24 mouse cellular contexts compared by ENCODE assay signal in the genomic region with DNA sequence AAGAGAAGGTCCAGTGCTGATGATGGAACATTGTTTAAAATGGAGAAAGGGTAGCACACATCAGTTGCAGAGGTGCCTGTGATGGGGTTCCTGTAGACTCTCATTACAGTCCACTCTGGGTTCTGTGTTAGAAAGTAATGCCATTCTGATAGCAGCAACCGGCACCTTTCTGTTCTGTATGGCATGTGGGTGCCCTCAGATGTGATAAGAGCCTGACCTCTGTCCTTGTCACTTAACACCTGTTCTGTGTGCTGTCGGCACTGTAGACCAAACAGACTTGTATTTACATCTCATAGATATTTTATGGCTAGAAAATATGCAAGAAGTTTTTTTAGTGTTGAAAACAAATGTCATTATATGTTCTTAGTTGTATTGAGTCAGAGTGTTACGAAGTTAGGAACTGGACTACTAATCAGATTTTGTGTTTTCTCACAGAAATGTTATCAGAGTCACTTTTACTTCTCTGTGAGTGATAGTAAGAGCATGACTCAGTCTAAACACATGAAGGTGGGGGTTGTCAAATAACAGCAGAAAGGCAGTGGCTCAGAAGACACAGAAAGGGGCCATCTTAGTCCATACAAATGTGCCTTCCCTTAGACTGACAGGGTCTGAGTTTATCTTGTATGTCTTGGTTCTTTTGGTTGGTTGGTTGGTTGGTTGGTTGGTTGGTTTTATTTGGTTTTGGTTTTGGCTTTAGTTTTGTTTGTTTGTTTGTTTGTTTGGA. TPM values are rescaled to one million over a fixed set of nuclear protein-coding genes. Genes with fewer than 3 reads are reported as not detected.
"Had no signal": no experiment of that assay in that cellular context is flagged by ENCODE, and none has a peak within 500 bp of the region (broad histone marks: within the 10 kb centered on the region; RNA-seq: fewer than 3 reads in every experiment).

No protein-coding gene starts in this region.

- H3K9me3 ChIP-seq: midbrain, embryonic 12.5 days; neural tube, embryonic 13.5 days; neural tube, embryonic 15.5 days had no signal

- H3K4me1 ChIP-seq: midbrain, embryonic 12.5 days; neural tube, embryonic 15.5 days had no signal

- H3K9ac ChIP-seq: liver, embryonic 14.5 days; lung, embryonic 14.5 days; midbrain, embryonic 12.5 days; neural tube, embryonic 13.5 days; neural tube, embryonic 15.5 days had no signal

- H3K27me3 ChIP-seq: midbrain, embryonic 12.5 days; neural tube, embryonic 13.5 days; neural tube, embryonic 15.5 days had no signal

- H3K4me3 ChIP-seq: midbrain, embryonic 12.5 days; myocyte; neural tube, embryonic 13.5 days; neural tube, embryonic 15.5 days had no signal

- H3K4me2 ChIP-seq: lung, embryonic 14.5 days; midbrain, embryonic 12.5 days; neural tube, embryonic 13.5 days; neural tube, embryonic 15.5 days had no signal

- H3K27ac ChIP-seq: liver, embryonic 14.5 days; macrophage; midbrain, embryonic 12.5 days; neural tube, embryonic 13.5 days; neural tube, embryonic 15.5 days had no signal

- ATAC-seq: midbrain, embryonic 16.5 days had no signal

- DNase-seq: lung, adult 18-20 months; lung, embryonic 14.5 days; lung, postnatal 10 days; lung, postnatal 36 days; midbrain, embryonic 14.5 days; retina, postnatal 1 day; right cerebral cortex, adult 18-20 months; right cerebral cortex, postnatal 25 days; right cerebral cortex, postnatal 4 days; spleen, adult 18-20 months; thymus, adult 18-20 months; thymus, postnatal 14 days; thymus, postnatal 4 days had no signal

RNA-seq across cellular contexts. Expression of gene Myoc, which starts 41.4 kb away (rescaled TPM):
- total RNA-seq: megakaryocyte, adult 5-6 weeks had no signal
- polyA plus RNA-seq: lung, embryonic 14.5 days; macrophage; midbrain, embryonic 12.5 days; midbrain, embryonic 16.5 days; myocyte; neural tube, embryonic 11.5 days; neural tube, embryonic 13.5 days; stomach, embryonic 14.5 days; stomach, embryonic 16.5 days had no signal
